Mouse (Mus musculus) spleen, adult 2 months (tissue): ENCODE measurements around the gene Xpnpep3.

ENCODE experiments used
- CTCF ChIP-seq: fragments of 200-500 bp; IDR thresholded peaks from 2 replicates; pipeline ENCODE4 v1.5.1; 2011; ENCODE audit warnings: mild to moderate bottlenecking, inconsistent platforms; ENCODE audit not compliant: insufficient read depth, insufficient read length, insufficient replicate concordance; ENCODE audit errors: extremely low read depth
- POLR2A ChIP-seq: fragments of 200-500 bp; IDR thresholded peaks from 2 replicates; pipeline ENCODE4 v1.6.1; 2011; ENCODE audit warnings: low read depth, low read length, inconsistent platforms

DNA sequence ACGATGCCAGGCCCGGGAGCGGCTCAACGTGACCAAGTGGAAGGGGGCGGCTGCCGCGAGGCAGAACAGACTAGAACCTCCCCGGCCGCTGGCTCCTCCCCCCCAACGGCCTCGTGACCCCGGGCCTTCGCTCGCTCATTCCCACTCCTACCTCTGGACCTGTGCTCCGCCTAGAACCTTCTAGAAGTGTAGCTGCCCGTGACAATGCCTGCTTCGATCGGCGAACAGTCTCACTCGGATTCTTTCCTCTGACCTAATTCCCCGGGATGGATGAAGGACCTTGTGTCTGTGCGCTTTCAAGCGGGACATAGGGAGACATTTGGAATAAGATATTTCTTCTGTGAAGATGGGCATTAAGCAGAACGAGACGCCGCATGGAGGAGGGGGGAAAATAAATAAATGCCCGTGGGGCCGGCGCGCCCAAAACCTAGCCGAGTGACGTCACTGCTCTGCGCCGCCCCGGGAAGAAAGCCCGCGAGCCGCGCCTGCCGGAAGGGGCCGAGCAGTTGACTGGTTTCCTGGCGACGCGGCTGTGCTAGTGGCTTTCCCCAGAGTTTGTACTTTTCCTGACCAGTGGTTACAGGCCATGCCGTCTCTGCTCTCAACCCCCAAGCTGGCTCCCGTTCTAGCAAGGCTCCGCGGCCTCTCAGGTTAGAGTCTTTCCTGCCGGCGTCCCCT lies at the start of gene Xpnpep3, which contains the start of gene St13:
- TF ChIP-seq POLR2A (peak; percentile 60; the same call in 1 of the 2 replicates), CTCF (no peak)
